Mouse (Mus musculus) neural tube, embryonic 11.5 days (tissue): ENCODE data around the gene Gna11. TPM values are rescaled to one million over a fixed set of nuclear protein-coding genes. Genes with fewer than 3 reads are reported as not detected.

Experiments used
- ATAC-seq: fragments of 200-750 bp; cut with Nextera tagmentation; 2 replicates; pipeline ENCODE4 v1.8.0; 2017; ENCODE audit warnings: moderate number of reproducible peaks, mild to moderate bottlenecking, moderate TSS enrichment, moderate library complexity; ENCODE audit not compliant: insufficient read depth, low FRiP score, low TSS enrichment
- DNase-seq: peaks from one replicate; pipeline ENCODE4 v3.0.0-alpha.2; 2015; ENCODE audit warnings: low spot score
- H3K27ac ChIP-seq: fragments of 300-500 bp; sonication (generic); 2 replicates; pipeline ENCODE4 v1.5.1; 2014; ENCODE audit warnings: low read depth, mild to moderate bottlenecking, low read length
- H3K27me3 ChIP-seq: fragments of 300-500 bp; sonication (generic); 2 replicates; pipeline ENCODE4 v1.6.1; 2014; ENCODE audit warnings: mild to moderate bottlenecking, low read length, mixed read lengths; ENCODE audit not compliant: control insufficient read depth, insufficient read depth
- H3K36me3 ChIP-seq: fragments of 300-500 bp; sonication (generic); 2 replicates; pipeline ENCODE4 v1.6.1; 2014; ENCODE audit warnings: mild to moderate bottlenecking, low read length, moderate library complexity, mixed read lengths; ENCODE audit not compliant: control insufficient read depth, insufficient read depth
- H3K4me1 ChIP-seq: fragments of 300-500 bp; sonication (generic); 2 replicates; pipeline ENCODE4 v1.6.1; 2014; ENCODE audit warnings: low read length, mixed read lengths; ENCODE audit not compliant: control insufficient read depth, insufficient read depth
- H3K4me2 ChIP-seq: fragments of 300-500 bp; sonication (generic); 2 replicates; pipeline ENCODE4 v1.6.1; 2014; ENCODE audit warnings: low read depth, mild to moderate bottlenecking, moderate library complexity
- H3K4me3 ChIP-seq: fragments of 300-500 bp; sonication (generic); 2 replicates; pipeline ENCODE4 v1.5.1; 2014; ENCODE audit warnings: low read depth, low read length
- H3K9ac ChIP-seq: fragments of 300-500 bp; sonication (generic); 2 replicates; pipeline ENCODE4 v1.6.1; 2014; ENCODE audit warnings: mild to moderate bottlenecking, low read length
- H3K9me3 ChIP-seq: fragments of 300-500 bp; sonication (generic); 2 replicates; pipeline ENCODE4 v1.6.1; 2016; ENCODE audit warnings: low read length; ENCODE audit not compliant: control insufficient read depth
- WGBS: fragments of 180-500 bp; shearing (Covaris S2); extraction: QIAGEN DNeasy Blood & Tissue Kit; methylation state at CpG from one replicate; pipeline ENCODE4 v1.1.7; 2014; 5-methylcytosine and 5-hydroxymethylcytosine counted together
- polyA plus RNA-seq: library from polyadenylated mRNA; unstranded; fragments of >200 nt; fragmentation: Nextera tagmentation; extraction: Ambion mirVana; gene quantifications from 2 replicates; pipeline ENCODE4 v1.2.1, GENCODE M21; 2014

The Gna11 gene
- polyA plus RNA-seq, 1 experiment from 2014 or later: 78.8 TPM

DNA sequence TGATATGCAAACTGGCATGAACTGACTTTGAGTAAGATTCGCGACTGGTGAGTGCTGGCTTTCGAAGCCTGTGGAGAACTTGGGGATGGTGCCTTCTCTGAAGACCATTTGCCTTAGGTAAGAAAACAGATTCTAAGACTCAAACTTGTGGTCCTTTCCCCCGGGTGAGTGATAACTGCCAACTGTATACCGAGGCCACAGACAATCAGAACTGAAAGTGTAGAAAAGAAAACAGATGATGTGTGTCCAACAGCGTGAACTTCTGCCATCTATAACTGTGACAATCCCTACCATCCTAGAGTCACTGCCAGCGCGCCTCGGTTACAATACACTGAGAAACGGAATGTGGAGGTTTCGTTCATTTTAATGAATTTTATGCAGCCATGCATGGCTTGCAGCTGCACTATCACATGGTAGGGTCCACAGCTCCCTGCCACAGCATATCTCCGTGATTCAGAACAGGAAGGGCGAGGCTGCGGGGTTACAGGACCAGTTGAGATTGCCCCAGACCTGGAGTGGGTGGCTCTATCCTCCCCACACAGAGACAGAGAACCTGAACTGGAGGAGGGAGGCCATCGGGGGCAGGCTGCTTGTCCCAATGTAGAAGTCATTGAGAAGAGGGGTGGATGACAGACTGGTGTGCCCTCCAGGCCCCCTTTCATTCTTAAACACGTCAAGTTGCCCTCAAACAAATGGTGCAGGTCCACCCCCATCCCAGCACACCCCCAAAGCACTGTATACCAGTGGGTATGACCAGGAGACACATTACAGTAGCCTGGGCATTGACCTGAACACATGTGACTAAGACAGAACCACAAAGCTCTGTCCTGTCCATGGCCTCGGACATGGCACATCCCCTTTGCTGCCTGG is 47.4 kb downstream of the Gna11 start:
- Histone ChIP-seq H3K4me1 (peaks cover 15% of the 10 kb centered on the region), H3K4me3 (no peak overlapping the region), H3K27ac (no peak overlapping the region), H3K27me3 (no peaks in the 10 kb centered on the region), H3K4me2 (no peak overlapping the region), H3K9ac (no peak overlapping the region), H3K9me3 (no peaks in the 10 kb centered on the region), H3K36me3 (peaks cover 2% of the 10 kb centered on the region; the same call in 1 of the 2 replicates)
- ATAC-seq: no peak
- DNase-seq: no peak
- WGBS: 87% methylated on average over 17 of the region's 17 CpGs

GRCm38 (mm10) chr10:81496969-81497368 is 48.0 kb downstream of the Gna11 start:
- Histone ChIP-seq H3K27me3 (no peaks in the 10 kb centered on the region), H3K4me2 (peak overlapping the region; percentile 38), H3K27ac (no peak overlapping the region), H3K36me3 (peaks cover 5% of the 10 kb centered on the region), H3K4me3 (peak overlapping the region; percentile 84), H3K4me1 (peaks cover 15% of the 10 kb centered on the region), H3K9me3 (no peaks in the 10 kb centered on the region), H3K9ac (peak overlapping the region; percentile 43)
- ATAC-seq: no peak
- WGBS: 46% methylated on average over 4 of the region's 4 CpGs
- DNase-seq: no peak

GRCm38 (mm10) chr10:81496264-81496901 is 48.6 kb downstream of the Gna11 start, which contains the start of gene Ncln:
Gene Ncln, minus strand, starts transcription at chr10:81496392.
- Histone ChIP-seq H3K9ac (peak within 1 kb of the TSS; percentile 82), H3K27me3 (no peaks in the 10 kb centered on the region), H3K27ac (peak within 1 kb of the TSS; percentile 50), H3K4me1 (peaks cover 15% of the 10 kb centered on the region), H3K4me3 (peak within 1 kb of the TSS; percentile 84), H3K4me2 (peak within 1 kb of the TSS; percentile 98), H3K36me3 (peaks cover 11% of the 10 kb centered on the region), H3K9me3 (no peaks in the 10 kb centered on the region)
- DNase-seq (peak; percentile 97), ATAC-seq (peak; percentile 93)
- WGBS: under 1% methylated on average over 45 of the region's 45 CpGs

- WGBS: 1% methylated on average over 39 of the region's 41 CpGs
- Histone ChIP-seq H3K27ac (peak overlapping the region; percentile 50), H3K4me2 (peak overlapping the region; percentile 98)
Measured at GRCm38 (mm10) chr10:81495616-81496263, 49.2 kb downstream of the Gna11 start.

GRCm38 (mm10) chr10:81495151-81495550 is 49.8 kb downstream of the Gna11 start:
- 74% methylated on average over 6 of the region's 6 CpGs for WGBS

More at GRCm38 (mm10) chr10:81495616-81496263, 49.2 kb downstream of the Gna11 start:
- peak; percentile 39 for ATAC-seq
- Histone ChIP-seq H3K9ac (peak overlapping the region; percentile 82), H3K9me3 (no peaks in the 10 kb centered on the region), H3K27me3 (no peaks in the 10 kb centered on the region), H3K4me1 (peaks cover 15% of the 10 kb centered on the region), H3K36me3 (peaks cover 16% of the 10 kb centered on the region), H3K4me3 (peak overlapping the region; percentile 84)
- DNase-seq: no peak

DNA sequence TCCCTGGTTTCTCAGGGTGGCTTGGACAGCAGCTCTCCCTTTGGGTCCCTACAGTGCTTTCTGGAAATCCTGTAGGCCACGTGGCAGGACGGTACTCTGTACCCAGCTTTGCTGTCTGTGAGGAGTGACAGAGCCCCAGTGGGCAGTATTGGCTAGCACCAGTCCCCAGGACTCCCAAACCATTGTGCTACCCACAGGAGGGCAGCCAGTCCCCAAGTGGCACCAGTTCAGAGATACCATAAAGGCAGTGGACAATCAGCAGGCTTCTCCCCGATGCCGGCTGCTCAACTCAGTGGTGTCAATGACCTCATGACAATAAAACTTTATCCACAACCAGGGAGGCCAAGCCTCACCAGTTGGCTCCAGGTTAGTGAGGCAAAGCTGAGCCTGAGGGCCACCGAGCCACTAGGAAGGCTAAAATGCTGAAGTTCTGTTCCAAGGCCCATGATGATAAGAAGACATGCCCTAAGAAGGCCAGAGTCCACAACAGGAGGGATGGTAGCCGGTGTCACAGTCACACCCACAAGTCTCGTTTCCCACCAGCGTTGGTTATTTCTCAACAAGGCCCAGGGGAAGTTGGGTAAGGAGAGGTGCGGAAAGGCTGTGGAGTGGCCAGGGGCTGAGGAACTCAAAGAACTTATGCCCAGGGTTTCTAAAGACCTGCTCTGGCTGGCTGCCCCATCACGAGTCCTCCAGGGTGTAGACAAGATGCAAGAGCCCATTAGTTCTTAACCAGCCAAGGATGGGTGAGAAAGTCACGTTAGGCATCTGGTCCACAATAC is 50.5 kb downstream of the Gna11 start:
- ATAC-seq: no peak
- no peak overlapping the region for H3K27ac ChIP-seq
- 81% methylated on average over 11 of the region's 11 CpGs for WGBS
- H3K9ac ChIP-seq: 0 out of 2 replicates have a peak overlapping the region, but pooled peaks have one; percentile 82
- H3K9me3 ChIP-seq: no peaks in the 10 kb centered on the region
- 0 out of 2 replicates have a peak overlapping the region, but pooled peaks have one; percentile 8 for H3K4me3 ChIP-seq
- no peak for DNase-seq
- no peaks in the 10 kb centered on the region for H3K27me3 ChIP-seq
- H3K36me3 ChIP-seq: peaks cover 23% of the 10 kb centered on the region
- H3K4me2 ChIP-seq: peak overlapping the region; percentile 98
- peaks cover 15% of the 10 kb centered on the region for H3K4me1 ChIP-seq

More at GRCm38 (mm10) chr10:81495151-81495550, 49.8 kb downstream of the Gna11 start:
- DNase-seq: no peak
- no peaks in the 10 kb centered on the region for H3K9me3 ChIP-seq
- peak overlapping the region; percentile 98 for H3K4me2 ChIP-seq
- no peak overlapping the region for H3K27ac ChIP-seq
- H3K9ac ChIP-seq: peak overlapping the region; percentile 82
- H3K27me3 ChIP-seq: no peaks in the 10 kb centered on the region
- H3K4me1 ChIP-seq: peaks cover 15% of the 10 kb centered on the region
- peaks cover 20% of the 10 kb centered on the region for H3K36me3 ChIP-seq
- peak overlapping the region; percentile 84 for H3K4me3 ChIP-seq
- ATAC-seq: no peak

- no peak overlapping the region for H3K4me3 ChIP-seq
- H3K9me3 ChIP-seq: no peaks in the 10 kb centered on the region
- H3K27ac ChIP-seq: no peak overlapping the region
- H3K4me2 ChIP-seq: no peak overlapping the region
- WGBS: 82% methylated on average over 8 of the region's 8 CpGs
- H3K9ac ChIP-seq: no peak overlapping the region
- H3K36me3 ChIP-seq: peaks cover 23% of the 10 kb centered on the region
- H3K4me1 ChIP-seq: peaks cover 15% of the 10 kb centered on the region
- ATAC-seq (no peak), DNase-seq (no peak)
- H3K27me3 ChIP-seq: no peaks in the 10 kb centered on the region
Measured at GRCm38 (mm10) chr10:81493601-81494220, 51.3 kb downstream of the Gna11 start.
